Mouse (Mus musculus) heart, embryonic 10.5 days (tissue): Measurements from ENCODE around the gene 3110009E18Rik. TPM values are rescaled to one million over a fixed set of nuclear protein-coding genes. Genes with fewer than 3 reads are reported as not detected.
"Not testable (repeated sequence)": the region's sequence is repeated elsewhere in the genome, so short reads cannot be mapped to it uniquely, and the experiment has no call there.

Experiments used
- DNase-seq: peaks from one replicate; pipeline ENCODE4 v3.0.0-alpha.2; 2017; ENCODE audit warnings: low spot score
- H3K27ac ChIP-seq: fragments of 300-500 bp; sonication (generic); 2 replicates; pipeline ENCODE4 v1.5.1; 2016; ENCODE audit warnings: mild to moderate bottlenecking
- H3K27me3 ChIP-seq: fragments of 300-500 bp; sonication (generic); 2 replicates; pipeline ENCODE4 v1.6.1; 2016; ENCODE audit warnings: mild to moderate bottlenecking; ENCODE audit not compliant: poor library complexity, insufficient read depth, severe bottlenecking
- H3K36me3 ChIP-seq: fragments of 300-500 bp; sonication (generic); 2 replicates; pipeline ENCODE4 v1.6.1; 2016; ENCODE audit warnings: mild to moderate bottlenecking, moderate library complexity
- H3K4me1 ChIP-seq: fragments of 300-500 bp; sonication (generic); 2 replicates; pipeline ENCODE4 v1.6.1; 2016; ENCODE audit warnings: mild to moderate bottlenecking
- H3K4me3 ChIP-seq: fragments of 300-500 bp; sonication (generic); 2 replicates; pipeline ENCODE4 v1.5.1; 2016; ENCODE audit warnings: mild to moderate bottlenecking, moderate library complexity
- H3K9me3 ChIP-seq: fragments of 300-500 bp; sonication (generic); 2 replicates; pipeline ENCODE4 v1.6.1; 2016; ENCODE audit warnings: mild to moderate bottlenecking, moderate library complexity
- WGBS: fragments of 180-500 bp; shearing (Covaris S2); methylation state at CpG from one replicate; pipeline ENCODE4 v1.1.7; 2016; 5-methylcytosine and 5-hydroxymethylcytosine counted together
- polyA plus RNA-seq: library from polyadenylated mRNA; unstranded; fragments of >200 nt; fragmentation: Nextera tagmentation; extraction: Ambion mirVana; gene quantifications from 2 replicates; pipeline ENCODE4 v1.2.1, GENCODE M21; 2016

3110009E18Rik gene
- polyA plus RNA-seq, 1 experiment from 2014 or later: 15.0 TPM

DNA sequence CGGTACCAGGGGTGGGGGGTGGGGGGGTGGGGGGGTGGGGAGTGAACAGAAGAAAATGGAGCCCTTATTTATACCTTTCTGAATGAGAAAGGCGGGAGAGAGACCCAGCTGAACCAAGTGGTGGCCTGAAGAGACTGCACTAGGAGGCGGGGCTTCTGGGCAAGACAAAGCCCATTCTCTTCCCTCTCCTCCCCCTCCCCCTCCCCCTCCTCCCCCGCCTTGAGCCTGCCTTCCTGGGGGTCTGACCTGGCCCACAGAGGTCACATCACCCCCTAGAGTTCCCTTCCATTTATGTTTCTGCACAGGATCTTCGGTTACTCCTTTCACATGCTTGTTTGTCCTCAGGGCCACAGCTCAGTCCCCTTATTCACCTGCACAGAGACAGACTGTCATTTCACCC lies 31.8 kb upstream of the 3110009E18Rik start:
- Histone ChIP-seq H3K27ac (no peak overlapping the region), H3K4me3 (no peak overlapping the region), H3K27me3 (no peaks in the 10 kb centered on the region), H3K4me1 (peaks cover 16% of the 10 kb centered on the region), H3K9me3 (no peaks in the 10 kb centered on the region), H3K36me3 (no peaks in the 10 kb centered on the region)
- no peak for DNase-seq
- WGBS: 25% methylated on average over 5 of the region's 5 CpGs

DNA sequence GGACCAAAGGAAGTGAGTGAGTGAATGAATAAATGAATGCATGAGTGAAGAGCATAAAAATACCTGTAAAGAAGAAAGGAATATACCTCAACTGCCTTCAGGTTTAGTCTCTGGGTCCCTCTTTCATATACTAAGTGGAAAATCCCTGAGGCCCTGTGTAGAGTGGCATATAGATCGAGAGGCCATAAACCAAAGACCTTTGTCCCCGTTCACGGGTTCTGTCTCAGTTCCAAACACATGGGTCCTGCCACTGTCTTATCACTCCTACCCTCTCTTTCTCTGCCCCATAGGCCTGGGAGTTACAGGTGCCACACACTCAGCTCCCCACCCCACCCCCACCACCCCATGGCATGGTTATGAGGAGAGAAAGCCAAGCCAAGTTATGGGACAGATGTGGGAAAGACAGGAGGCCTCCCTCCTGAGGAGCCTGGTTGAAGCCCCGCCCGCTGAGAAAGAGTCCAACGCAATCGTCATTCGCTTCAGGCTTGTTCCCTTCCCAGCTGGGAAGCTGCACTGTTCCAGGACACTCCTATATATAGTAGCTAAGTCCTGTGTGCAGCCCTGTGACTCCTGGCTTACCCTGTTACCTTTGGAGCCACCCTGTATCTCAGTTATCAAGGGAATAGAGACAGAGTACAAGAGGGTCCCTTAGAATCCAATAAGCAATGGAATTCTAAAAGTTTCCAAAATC lies 30.0 kb upstream of the 3110009E18Rik start:
- H3K36me3 ChIP-seq: no peaks in the 10 kb centered on the region
- no peaks in the 10 kb centered on the region for H3K9me3 ChIP-seq
- WGBS: 73% methylated on average over 8 of the region's 8 CpGs
- H3K27me3 ChIP-seq: no peaks in the 10 kb centered on the region
- no peak overlapping the region for H3K4me3 ChIP-seq
- peaks cover 12% of the 10 kb centered on the region for H3K4me1 ChIP-seq
- no peak overlapping the region for H3K27ac ChIP-seq
- DNase-seq: no peak

DNA sequence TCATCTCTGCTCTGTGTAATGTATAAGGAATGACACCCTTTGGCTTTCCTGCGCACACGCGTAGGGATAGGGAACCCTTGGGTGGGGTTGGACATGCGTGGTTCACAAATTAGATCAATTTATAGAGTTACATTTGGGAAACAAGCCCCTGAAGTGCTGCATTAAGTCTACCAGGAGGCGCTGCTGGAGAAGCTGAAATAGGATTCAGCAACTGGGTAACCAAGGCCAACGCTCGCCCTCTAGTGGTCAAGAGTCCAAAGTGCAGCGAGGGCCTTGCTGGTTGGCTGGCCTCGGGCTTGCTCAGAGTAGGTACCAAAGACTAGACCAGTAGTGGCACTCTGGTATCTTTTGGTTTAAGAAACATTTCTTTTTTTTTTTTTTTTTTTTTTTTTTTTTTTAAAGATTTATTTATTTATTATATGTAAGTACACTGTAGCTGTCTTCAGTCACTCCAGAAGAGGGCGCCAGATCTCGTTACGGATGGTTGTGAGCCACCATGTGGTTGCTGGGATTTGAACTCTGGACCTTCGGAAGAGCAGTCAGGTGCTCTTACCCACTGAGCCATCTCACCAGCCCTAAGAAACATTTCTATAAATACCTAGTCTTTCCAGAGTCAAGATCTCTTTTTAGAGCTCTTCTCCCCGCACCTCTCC lies 27.4 kb upstream of the 3110009E18Rik start:
- not testable (repeated sequence) for H3K27me3 ChIP-seq, H3K4me3 ChIP-seq, H3K36me3 ChIP-seq, H3K9me3 ChIP-seq, DNase-seq, H3K27ac ChIP-seq
- H3K4me1 ChIP-seq: peaks cover 12% of the 10 kb centered on the region
- 52% methylated on average over 11 of the region's 14 CpGs for WGBS

DNA sequence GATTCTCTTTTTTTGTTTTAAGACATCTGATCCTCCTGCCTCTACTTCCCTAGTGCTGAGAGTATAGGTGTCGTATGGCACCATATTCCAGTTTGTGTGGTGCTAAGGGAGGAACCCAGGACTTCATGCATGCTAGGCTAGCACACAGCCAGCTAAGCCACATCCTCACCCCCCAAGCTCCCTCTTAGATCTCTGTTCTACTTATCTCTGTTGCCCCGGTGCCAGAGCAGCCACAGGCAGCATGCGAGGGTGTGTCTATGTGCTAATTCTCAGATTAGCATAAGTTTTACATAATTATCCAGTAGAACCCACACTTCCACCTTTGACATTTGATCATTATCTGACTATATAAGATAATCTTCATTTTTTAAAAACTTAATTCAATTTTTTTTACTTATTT lies 26.1 kb upstream of the 3110009E18Rik start:
- 47% methylated on average over 3 of the region's 3 CpGs for WGBS
- peaks cover 5% of the 10 kb centered on the region; the same call in 1 of the 2 replicates for H3K4me1 ChIP-seq
- H3K27me3 ChIP-seq: no peaks in the 10 kb centered on the region
- no peaks in the 10 kb centered on the region for H3K36me3 ChIP-seq
- H3K27ac ChIP-seq: no peak overlapping the region
- no peak for DNase-seq
- H3K4me3 ChIP-seq: no peak overlapping the region
- no peaks in the 10 kb centered on the region for H3K9me3 ChIP-seq

DNA sequence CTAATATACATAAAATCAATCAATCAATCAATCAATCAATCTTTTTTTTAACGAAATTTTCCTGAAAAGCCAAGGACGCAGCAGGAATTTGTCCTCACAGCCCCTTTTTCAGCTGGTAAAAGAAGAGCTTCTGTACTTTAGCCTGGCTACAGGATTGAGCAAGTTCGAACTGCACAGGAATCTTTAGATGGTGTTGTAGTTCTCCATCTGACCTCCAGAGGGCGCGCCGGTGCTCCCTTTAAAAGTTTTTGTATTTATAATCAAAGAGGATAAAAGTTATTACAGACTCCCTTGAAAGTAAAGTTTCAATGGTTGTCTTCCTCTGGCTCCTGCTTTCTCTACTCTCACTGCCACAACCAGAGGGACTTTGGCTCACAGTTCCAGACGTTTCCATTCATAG lies 22.7 kb upstream of the 3110009E18Rik start:
- Histone ChIP-seq H3K36me3 (no peaks in the 10 kb centered on the region), H3K4me1 (no peaks in the 10 kb centered on the region), H3K9me3 (no peaks in the 10 kb centered on the region), H3K4me3 (no peak overlapping the region), H3K27ac (no peak overlapping the region), H3K27me3 (no peaks in the 10 kb centered on the region)
- WGBS: 16% methylated on average over 7 of the region's 7 CpGs
- DNase-seq: no peak

DNA sequence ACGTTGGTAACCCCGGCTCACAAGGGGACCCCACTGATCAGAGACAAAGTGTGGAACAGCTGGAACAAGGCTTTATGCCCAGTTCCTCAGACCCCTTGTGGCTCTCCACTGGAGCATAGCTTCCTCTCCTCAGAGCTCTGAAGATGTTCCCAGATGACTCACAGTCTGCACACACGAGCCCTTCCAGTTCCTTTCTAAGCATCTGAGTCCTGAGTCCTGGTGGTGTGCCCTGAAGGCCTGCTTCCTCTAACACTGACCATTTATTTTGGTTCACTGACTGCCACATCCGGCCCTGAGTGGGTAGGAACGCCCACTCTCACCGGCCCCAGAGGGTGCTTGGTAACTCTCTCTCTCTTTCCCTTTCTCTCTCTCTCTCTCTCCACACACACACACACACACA lies 21.5 kb upstream of the 3110009E18Rik start:
- H3K4me1 ChIP-seq: no peaks in the 10 kb centered on the region
- no peaks in the 10 kb centered on the region for H3K9me3 ChIP-seq
- DNase-seq: no peak
- H3K27me3 ChIP-seq: no peaks in the 10 kb centered on the region
- WGBS: 71% methylated on average over 6 of the region's 6 CpGs
- H3K4me3 ChIP-seq: no peak overlapping the region
- H3K36me3 ChIP-seq: no peaks in the 10 kb centered on the region
- no peak overlapping the region for H3K27ac ChIP-seq

DNA sequence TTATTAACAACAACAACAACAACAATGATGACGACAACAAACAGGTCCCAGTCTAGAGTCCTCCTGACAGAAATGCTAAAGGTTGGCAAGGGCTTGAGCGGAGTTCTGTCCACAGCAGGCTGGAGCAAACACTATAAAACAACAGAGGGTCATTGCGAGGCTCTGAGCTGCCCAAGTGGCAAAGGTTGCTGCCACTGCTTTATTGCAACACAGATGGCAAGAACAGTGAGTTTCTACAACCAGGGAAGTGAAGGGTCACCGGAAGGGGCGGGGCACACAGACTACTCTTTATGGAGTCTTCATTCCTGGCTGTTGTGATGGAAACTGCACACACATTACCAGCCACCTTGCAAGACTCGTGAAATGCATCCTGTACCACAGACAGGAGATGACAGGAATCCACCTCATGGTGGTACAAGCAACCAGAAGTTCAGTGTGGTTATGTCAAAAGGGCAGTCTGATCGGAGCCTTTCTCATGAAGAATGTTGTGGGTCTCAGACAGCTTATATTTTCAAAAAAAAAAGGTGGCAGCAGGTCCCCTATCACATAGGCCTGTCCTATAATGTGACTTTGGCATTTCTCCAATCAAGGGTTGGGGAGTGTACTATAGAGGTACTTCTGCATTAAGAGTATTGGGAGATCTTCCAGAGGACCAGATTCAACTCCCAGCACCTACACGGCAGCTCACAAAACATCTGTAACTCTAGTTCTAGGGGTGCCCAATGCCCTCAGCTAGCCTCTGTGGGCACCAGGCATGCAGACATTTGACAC lies 20.3 kb upstream of the 3110009E18Rik start:
- Histone ChIP-seq H3K9me3 (no peaks in the 10 kb centered on the region), H3K36me3 (no peaks in the 10 kb centered on the region), H3K4me1 (no peaks in the 10 kb centered on the region), H3K27ac (no peak overlapping the region), H3K27me3 (no peaks in the 10 kb centered on the region), H3K4me3 (no peak overlapping the region)
- no peak for DNase-seq
- WGBS: 82% methylated on average over 8 of the region's 8 CpGs

DNA sequence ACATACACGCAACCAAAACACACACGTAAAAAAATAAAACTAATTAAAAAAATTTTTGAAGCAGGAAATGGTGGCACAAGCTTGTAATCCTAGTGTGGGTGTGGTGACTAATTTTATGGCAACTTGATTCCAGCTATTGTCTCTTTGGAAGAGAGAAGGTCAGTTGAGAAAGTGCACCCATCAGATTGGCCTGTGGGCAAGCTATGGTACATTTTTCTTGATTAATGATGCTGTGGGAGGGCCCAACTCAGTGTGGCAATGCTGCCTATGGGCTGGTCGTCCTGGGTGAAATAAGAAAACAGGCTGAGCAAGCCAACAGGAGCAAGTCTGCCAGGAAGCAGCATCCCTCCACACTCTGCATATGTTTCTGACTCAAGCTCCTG lies 19.8 kb upstream of the 3110009E18Rik start:
- no peak overlapping the region for H3K27ac ChIP-seq
- H3K36me3 ChIP-seq: no peaks in the 10 kb centered on the region
- DNase-seq: no peak
- H3K9me3 ChIP-seq: no peaks in the 10 kb centered on the region
- H3K4me1 ChIP-seq: no peaks in the 10 kb centered on the region
- H3K27me3 ChIP-seq: no peaks in the 10 kb centered on the region
- H3K4me3 ChIP-seq: no peak overlapping the region
- 73% methylated on average over 3 of the region's 3 CpGs for WGBS

DNA sequence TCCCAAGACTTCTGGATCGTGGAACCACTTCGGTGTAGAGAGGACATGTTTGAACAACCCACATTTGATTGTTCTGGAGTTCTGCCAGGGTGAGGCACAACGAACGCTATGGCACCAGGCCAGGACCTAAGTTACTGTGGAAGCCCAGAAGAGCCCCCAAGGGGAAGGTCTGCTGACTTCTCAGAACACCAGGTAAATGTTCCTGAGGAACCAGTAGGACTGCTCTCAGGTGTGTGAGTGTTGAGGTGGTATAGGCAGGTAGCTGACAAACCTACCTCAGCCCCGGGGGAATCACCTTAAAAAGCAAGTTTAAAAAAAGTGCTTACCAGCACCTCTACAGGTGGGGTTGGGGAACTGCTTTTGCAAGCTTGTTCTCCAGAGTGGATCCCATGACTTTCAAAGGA lies 15.4 kb upstream of the 3110009E18Rik start:
- 82% methylated on average over 5 of the region's 5 CpGs for WGBS

DNA sequence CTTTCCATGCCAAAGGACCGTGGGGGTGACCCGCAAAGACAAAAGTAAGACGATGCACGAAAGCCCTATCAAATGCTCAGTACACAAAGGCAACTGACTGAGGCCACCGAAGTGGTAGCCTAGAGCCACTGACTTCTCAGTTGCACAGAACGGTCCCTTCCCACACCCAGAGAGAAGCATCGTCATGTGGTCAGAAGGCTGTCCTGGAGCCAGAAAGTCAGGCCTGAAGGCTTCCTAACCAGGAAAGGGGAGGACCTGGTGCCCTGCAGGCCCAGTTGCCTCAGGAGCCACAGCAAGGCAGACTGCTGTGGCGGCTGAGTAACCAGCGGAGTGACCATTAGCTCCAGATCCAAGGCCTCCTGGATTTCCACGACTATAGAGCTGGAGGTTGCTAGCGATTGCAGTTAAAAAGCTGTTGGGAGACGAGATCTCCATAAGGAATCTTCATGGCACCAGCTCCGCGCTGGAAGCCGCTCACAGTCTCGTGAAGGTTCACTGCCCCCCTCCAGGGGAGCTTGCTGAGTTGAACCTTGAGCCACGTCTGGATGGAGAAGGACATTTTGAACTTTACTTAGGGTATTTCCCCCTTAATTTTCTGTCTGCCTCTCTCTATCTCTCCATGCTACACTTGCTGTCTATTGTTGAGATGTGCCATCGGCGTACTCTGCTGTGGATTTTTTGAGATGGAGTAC lies 11.1 kb upstream of the 3110009E18Rik start:
- no peak overlapping the region for H3K27ac ChIP-seq
- H3K36me3 ChIP-seq: peaks cover 32% of the 10 kb centered on the region
- H3K4me1 ChIP-seq: no peaks in the 10 kb centered on the region
- no peak overlapping the region for H3K4me3 ChIP-seq
- 86% methylated on average over 19 of the region's 19 CpGs for WGBS
- H3K27me3 ChIP-seq: no peaks in the 10 kb centered on the region; the same call in 1 of the 2 replicates
- DNase-seq: no peak
- H3K9me3 ChIP-seq: peaks cover 7% of the 10 kb centered on the region

More for the DNA sequence above, 15.4 kb upstream of the 3110009E18Rik start:
- Histone ChIP-seq H3K4me3 (no peak overlapping the region), H3K27me3 (no peaks in the 10 kb centered on the region; the same call in 1 of the 2 replicates), H3K9me3 (no peaks in the 10 kb centered on the region), H3K36me3 (no peaks in the 10 kb centered on the region), H3K27ac (no peak overlapping the region), H3K4me1 (no peaks in the 10 kb centered on the region)
- no peak for DNase-seq

DNA sequence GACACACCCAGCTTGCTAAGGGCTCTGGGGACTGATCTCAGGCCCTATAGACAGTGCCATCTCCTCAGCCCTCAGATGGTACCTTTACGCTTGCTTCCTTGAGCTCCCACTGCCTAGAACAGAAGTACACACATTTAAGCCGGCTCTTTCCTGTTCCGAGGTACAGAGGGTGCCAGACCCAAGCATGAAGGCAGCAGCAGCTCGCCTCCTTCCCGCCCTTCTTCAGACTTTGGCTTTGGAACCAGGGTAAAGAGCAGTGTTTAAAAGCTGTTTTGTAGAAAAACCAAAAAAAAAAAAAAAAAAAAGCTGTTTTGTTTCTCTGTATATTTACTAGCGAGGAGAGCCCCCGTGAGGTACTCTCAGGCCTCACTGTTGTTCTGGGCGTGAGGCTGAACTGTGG lies 9.2 kb upstream of the 3110009E18Rik start:
- WGBS: 80% methylated on average over 8 of the region's 8 CpGs
- Histone ChIP-seq H3K9me3 (peaks cover 8% of the 10 kb centered on the region), H3K4me3 (no peak overlapping the region), H3K36me3 (peaks cover 49% of the 10 kb centered on the region), H3K27me3 (no peaks in the 10 kb centered on the region; the same call in 1 of the 2 replicates), H3K4me1 (no peaks in the 10 kb centered on the region), H3K27ac (no peak overlapping the region)
- no peak for DNase-seq

DNA sequence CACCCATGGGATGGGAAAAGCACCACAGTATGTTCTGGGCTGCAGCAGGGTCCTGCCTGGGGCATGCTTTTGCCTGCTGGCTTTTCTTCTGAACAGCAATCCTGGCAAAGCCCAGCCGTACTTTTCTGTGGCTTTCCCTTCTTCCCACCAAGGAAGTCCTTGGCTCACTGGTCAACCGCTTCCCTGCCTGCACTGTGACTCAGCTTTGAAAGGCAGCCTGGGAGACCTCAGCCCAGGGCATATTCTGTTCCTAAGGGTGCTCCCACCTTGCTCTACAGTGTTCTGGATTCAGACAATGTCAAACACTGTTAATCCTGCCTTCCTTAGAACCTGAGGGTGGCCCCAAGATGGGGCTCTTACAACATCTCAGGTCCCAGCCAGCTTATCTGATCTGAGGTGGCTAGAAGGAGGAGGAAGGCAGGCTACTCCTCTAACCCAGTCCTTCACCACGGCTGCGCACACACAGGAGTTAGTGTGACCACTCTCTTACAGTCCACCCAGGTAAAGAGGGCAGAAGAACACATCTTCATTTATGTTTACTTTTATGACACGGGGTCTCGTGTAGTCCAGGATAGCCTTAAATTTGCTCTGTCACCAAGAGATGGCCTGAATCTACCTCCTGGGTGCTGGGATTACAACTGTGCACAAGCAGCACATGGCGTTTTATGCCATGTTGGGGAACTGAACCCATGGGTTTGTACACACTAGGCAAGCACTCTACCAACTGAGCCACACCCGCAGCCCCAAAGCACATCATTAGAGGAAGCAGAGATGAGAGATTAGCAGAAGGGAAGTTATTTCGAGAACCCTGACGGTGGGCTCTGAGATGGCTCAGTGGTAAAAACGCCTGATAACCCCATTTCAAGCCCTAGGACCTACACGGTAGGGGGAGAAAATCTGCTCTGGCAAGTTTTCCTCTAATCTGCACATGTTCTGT lies 8.5 kb upstream of the 3110009E18Rik start:
- no peaks in the 10 kb centered on the region; the same call in 1 of the 2 replicates for H3K27me3 ChIP-seq
- WGBS: 77% methylated on average over 12 of the region's 12 CpGs
- no peak overlapping the region for H3K4me3 ChIP-seq
- no peak overlapping the region for H3K27ac ChIP-seq
- 0 out of 2 replicates have a peak, but pooled peaks cover 5% of the 10 kb centered on the region for H3K4me1 ChIP-seq
- H3K36me3 ChIP-seq: peaks cover 55% of the 10 kb centered on the region
- peaks cover 8% of the 10 kb centered on the region for H3K9me3 ChIP-seq
- no peak for DNase-seq
